Mouse (Mus musculus) midbrain, embryonic 10.5 days (tissue): ENCODE data around the gene Dhx9. TPM values are rescaled to one million over a fixed set of nuclear protein-coding genes. Genes with fewer than 3 reads are reported as not detected.

Experiments used
- DNase-seq: peaks from one replicate; pipeline ENCODE4 v3.0.0-alpha.2; 2017; ENCODE audit warnings: low spot score
- H3K27ac ChIP-seq: fragments of 300-500 bp; sonication (generic); replicated peaks from 2 replicates; pipeline ENCODE4 v1.5.1; 2016; ENCODE audit warnings: mild to moderate bottlenecking
- H3K27me3 ChIP-seq: fragments of 300-500 bp; sonication (generic); 2 replicates; pipeline ENCODE4 v1.6.1; 2016; ENCODE audit warnings: low read depth, mild to moderate bottlenecking; ENCODE audit not compliant: poor library complexity, severe bottlenecking
- H3K36me3 ChIP-seq: fragments of 300-500 bp; sonication (generic); 2 replicates; pipeline ENCODE4 v1.6.1; 2016; ENCODE audit warnings: mild to moderate bottlenecking, moderate library complexity
- H3K4me1 ChIP-seq: fragments of 300-500 bp; sonication (generic); 2 replicates; pipeline ENCODE4 v1.6.1; 2016
- H3K4me3 ChIP-seq: fragments of 300-500 bp; sonication (generic); 2 replicates; pipeline ENCODE4 v1.5.1; 2016; ENCODE audit warnings: mild to moderate bottlenecking, moderate library complexity
- H3K9me3 ChIP-seq: fragments of 300-500 bp; sonication (generic); replicated peaks from 2 replicates; pipeline ENCODE4 v1.6.1; 2016; ENCODE audit warnings: mild to moderate bottlenecking
- WGBS: fragments of 180-500 bp; shearing (Covaris S2); methylation state at CpG from one replicate; pipeline ENCODE4 v1.1.7; 2016; 5-methylcytosine and 5-hydroxymethylcytosine counted together
- polyA plus RNA-seq: library from polyadenylated mRNA; unstranded; fragments of >200 nt; fragmentation: Nextera tagmentation; extraction: Ambion mirVana; gene quantifications from 2 replicates; pipeline ENCODE4 v1.2.1, GENCODE M21; 2016

The Dhx9 gene
- polyA plus RNA-seq, 1 experiment from 2014 or later = 39.4 TPM

DNA sequence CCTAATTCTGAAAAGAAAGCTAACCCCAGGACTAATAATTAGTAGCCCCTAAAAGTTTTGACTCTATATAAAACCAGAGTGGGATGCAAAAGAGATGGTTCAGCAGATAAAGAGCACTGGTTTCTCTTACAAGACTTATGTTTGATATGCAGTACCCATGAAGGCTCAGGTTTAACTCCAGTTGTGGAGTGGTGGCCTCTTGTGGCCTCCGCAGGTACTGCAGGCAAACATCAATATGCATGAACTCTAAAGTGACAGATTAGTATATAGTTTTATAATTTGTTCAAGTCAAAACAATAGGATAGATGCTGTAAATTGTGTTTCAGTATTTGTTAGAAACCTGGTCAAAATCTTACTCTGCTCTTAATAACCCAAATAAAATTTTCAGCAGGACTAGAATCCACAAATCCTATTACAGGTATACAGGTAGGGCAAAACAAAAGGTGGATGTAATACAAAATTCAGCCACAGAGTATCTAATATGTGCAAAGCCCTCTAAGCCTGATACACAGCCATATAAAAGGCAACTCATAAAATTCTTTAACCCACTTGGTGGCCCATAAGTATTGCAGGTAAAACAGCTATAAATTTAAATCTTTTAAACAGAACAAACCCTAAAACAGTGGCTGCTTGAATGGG is 7.0 kb downstream of the Dhx9 start:
- 56% methylated on average over 1 of the region's 1 CpGs for WGBS
- Histone ChIP-seq H3K4me3 (no peak overlapping the region), H3K36me3 (peaks cover 90% of the 10 kb centered on the region), H3K4me1 (peaks cover 17% of the 10 kb centered on the region), H3K27me3 (no peaks in the 10 kb centered on the region), H3K27ac (no peak overlapping the region), H3K9me3 (no peaks in the 10 kb centered on the region)
- DNase-seq = peak; percentile 62

DNA sequence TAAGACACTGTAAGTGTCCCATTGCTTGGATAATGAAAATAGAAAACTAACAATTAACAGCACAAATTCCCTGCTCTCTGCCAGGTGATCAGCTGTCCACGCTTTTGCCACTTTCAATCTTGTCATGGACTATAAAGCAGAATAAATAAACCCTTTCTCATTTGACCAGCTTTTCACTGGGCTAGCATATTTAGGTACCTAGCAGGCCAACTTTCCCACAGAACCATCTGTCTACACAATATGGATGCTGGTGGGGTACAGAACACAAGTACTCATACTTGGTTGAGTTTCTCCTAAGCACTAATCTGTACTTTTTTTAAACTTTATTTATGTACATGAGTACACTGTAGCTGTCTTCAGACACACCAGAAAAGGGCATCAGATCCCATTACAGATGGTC is 8.2 kb downstream of the Dhx9 start:
- no peak overlapping the region for H3K27ac ChIP-seq
- peaks cover 5% of the 10 kb centered on the region for H3K4me1 ChIP-seq
- WGBS = 95% methylated on average over 1 of the region's 1 CpGs
- H3K4me3 ChIP-seq = no peak overlapping the region
- no peaks in the 10 kb centered on the region for H3K27me3 ChIP-seq
- H3K9me3 ChIP-seq = no peaks in the 10 kb centered on the region
- H3K36me3 ChIP-seq = peaks cover 99% of the 10 kb centered on the region
- DNase-seq = no peak

DNA sequence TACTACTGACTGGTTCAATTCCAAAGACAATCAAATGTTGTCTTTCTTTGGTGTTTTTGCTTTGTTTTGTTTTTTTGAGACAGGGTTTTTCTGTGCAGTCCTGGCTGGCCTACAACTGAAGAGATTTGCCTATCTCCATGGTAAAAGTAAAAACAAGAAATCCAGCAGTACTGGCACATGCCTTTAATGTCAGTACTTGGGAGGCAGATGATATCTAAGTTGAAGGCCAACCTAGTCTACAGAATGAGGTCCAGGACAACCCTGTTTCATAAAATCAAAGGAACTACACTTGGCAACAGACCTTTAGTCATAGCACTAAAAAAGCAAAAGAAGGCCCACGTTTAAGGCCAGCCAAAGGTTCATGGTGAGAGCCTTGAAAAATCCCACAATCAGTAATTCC is 25.7 kb downstream of the Dhx9 start:
- Histone ChIP-seq H3K4me1 (no peaks in the 10 kb centered on the region), H3K27me3 (no peaks in the 10 kb centered on the region), H3K36me3 (peaks cover 100% of the 10 kb centered on the region), H3K9me3 (no peaks in the 10 kb centered on the region), H3K27ac (no peak overlapping the region), H3K4me3 (no peak overlapping the region)
- 93% methylated on average over 1 of the region's 1 CpGs for WGBS
- no peak for DNase-seq

DNA sequence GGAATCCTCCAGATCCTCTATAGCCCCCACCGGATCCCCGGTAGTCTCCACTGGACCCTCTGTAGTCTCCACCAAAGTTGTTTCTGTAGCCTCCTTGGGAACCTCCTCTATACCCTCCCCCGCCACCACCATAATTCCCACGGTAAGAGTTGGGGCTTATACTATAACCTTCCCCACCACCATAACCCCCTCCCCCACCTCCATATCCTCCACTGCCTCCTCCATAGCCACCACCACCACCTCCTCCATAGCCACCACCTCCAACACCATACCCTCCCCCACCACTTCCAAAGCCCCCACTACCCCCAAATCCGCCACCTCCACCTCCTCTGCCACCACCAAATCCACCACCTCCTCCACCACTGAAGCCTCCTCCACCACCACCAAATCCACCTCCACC is 31.3 kb downstream of the Dhx9 start:
- 94% methylated on average over 5 of the region's 5 CpGs for WGBS
- no peak overlapping the region for H3K4me3 ChIP-seq
- peaks cover 98% of the 10 kb centered on the region for H3K36me3 ChIP-seq
- H3K27me3 ChIP-seq = no peaks in the 10 kb centered on the region
- H3K9me3 ChIP-seq = no peaks in the 10 kb centered on the region
- DNase-seq = no peak
- H3K27ac ChIP-seq = no peak overlapping the region
- H3K4me1 ChIP-seq = no peaks in the 10 kb centered on the region

DNA sequence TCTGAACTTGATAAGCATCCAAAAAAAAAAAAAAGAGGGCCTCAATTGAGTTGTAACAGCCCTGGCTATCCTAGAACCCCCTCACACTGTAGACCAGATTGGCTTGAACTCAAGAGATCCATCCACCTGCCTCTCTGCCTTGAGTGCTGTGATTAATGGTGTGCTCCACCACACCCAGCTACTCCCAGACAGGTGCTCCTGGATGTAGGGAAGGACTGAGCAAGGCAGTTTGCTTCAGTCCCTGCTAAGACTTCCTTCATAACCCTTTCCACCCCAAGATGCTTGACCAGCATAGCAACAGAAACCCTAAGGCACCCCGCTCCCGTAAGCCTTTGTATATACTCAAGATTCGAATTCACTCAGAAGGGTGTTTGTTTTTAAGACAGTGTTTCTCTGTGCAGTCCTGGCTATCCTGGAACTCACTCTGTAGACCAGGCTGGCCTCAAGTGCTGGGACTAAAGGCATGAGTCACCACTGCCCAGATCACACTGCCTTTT is 34.3 kb downstream of the Dhx9 start:
- no peak for DNase-seq
- Histone ChIP-seq H3K27me3 (no peaks in the 10 kb centered on the region), H3K27ac (no peak overlapping the region), H3K4me1 (no peaks in the 10 kb centered on the region), H3K9me3 (no peaks in the 10 kb centered on the region), H3K4me3 (no peak overlapping the region), H3K36me3 (peaks cover 82% of the 10 kb centered on the region)
- WGBS = 92% methylated on average over 3 of the region's 3 CpGs

DNA sequence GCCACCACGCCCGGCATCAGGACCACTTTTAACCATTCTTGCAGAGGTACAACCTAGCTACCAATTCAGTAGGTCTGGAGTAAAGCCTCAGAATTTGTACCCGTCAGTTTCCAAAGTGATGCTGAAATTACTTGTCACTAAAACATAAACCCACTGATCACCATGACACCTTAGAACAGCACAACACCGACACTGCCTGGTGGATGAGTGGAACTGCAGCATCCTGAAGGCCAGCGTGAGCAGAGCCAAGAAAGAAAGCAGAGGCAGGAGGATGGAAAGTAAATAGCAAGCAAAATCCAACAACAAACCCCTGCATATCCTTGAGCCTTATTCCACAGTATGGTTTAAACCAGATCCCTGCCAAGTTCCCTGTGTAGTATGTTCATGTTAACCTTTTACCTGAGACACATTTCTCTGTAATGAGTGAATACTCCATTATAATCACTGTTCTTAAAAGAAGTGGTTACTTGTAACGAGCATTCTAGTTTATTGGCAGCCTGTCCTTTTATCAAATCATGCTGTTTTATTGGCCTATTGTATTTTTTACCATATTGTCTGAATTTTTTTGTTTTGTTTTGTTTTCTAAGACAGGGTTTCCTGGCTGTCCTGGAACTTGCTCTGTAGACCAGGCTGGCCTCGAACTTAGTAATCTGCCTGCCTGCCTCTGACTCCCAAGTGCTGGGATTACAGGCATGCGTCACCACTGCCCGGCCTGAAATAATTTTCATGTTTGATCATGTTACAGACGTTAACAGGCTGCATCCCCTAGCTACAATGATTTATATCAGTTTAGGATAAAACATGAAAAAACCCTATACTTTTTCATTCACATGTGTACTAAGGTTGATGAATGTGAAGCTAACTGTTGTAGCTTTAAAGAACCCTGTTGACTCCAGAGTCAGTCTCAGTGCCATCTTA is 36.0 kb downstream of the Dhx9 start:
- Histone ChIP-seq H3K9me3 (no peaks in the 10 kb centered on the region), H3K27me3 (no peaks in the 10 kb centered on the region), H3K36me3 (peaks cover 74% of the 10 kb centered on the region), H3K4me1 (no peaks in the 10 kb centered on the region), H3K27ac (no peak overlapping the region), H3K4me3 (no peak overlapping the region)
- no peak for DNase-seq
- 75% methylated on average over 10 of the region's 10 CpGs for WGBS

DNA sequence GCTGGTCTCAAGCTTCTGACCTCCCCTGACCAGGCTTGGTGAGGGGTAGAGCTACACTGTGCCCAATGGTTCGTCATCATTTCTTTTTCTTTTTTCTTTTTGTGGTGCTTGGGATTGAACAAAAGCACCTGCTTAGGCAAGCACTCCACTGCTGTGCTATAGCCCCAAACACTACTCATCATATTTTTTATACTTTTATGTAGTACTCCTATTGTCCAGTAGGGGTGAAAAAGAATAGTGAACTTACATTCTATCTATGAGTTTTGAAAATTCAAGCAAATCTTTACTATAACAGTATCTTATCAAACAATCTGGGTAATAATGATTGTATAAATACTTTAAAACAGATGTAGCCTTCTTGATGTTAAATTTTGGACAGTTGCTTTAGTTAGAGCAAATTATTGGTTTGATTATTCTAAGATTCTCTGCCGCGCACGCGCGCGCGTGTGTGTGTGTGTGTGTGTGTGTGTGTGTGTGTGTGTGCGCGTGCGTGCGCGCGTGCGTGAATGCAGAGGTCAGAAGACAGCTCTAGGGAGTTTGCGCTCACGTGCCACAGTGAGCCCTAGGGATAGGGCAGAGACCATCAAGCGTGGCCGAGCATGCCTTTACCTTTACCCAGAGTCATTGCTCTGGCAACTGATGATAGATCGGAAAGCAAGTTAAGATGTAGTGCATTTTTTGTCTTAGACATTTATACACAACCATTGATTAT is 41.2 kb downstream of the Dhx9 start:
- Histone ChIP-seq H3K36me3 (peaks cover 26% of the 10 kb centered on the region), H3K27ac (no peak overlapping the region), H3K27me3 (no peaks in the 10 kb centered on the region), H3K9me3 (no peaks in the 10 kb centered on the region), H3K4me1 (no peaks in the 10 kb centered on the region), H3K4me3 (no peak overlapping the region)
- DNase-seq = no peak
- 93% methylated on average over 20 of the region's 20 CpGs for WGBS

DNA sequence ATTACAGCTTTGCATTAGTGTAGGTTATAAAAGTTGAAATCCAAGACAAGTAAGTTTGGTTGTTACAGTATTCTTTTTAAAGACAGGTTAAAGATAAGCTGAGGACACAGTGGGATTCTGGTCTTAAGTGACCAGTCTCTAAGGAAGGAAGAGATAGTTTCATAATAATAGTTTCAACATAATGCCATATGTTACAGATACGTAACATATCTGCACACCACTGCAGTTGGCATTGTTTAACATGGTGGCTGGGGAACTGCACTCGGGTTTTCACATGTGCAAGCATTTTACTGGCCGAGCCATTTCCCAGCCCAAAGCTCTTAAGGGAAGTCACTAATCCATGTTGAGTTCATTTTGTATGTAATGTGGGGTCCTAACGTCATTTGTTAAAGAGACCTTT is 43.8 kb downstream of the Dhx9 start:
- WGBS = 89% methylated on average over 4 of the region's 4 CpGs

DNA sequence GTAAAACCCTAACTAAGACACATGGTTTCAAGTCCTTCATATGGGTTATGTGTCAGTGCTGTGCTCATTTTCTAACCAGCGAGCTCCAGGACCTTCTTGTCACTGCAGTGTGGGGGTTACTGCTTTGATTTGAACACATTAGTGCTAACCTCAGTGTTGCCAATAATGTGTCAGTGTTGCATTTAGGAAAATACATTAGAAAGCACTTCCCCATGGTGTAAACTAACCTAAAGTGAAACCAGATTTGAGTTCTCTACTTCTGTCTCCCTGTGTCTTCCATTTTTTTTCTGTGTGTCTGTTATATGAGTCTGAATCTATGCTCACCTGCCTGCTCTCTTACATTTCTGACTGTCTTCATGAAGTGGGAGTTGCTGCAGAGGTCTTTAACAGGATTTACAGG is 44.4 kb downstream of the Dhx9 start:
- Histone ChIP-seq H3K27ac (no peak overlapping the region), H3K9me3 (no peaks in the 10 kb centered on the region), H3K4me3 (no peak overlapping the region), H3K4me1 (no peaks in the 10 kb centered on the region), H3K36me3 (peaks cover 11% of the 10 kb centered on the region), H3K27me3 (no peaks in the 10 kb centered on the region)
- WGBS = 93% methylated on average over 1 of the region's 1 CpGs
- no peak for DNase-seq

More for the DNA sequence above, 43.8 kb downstream of the Dhx9 start:
- Histone ChIP-seq H3K36me3 (peaks cover 15% of the 10 kb centered on the region), H3K4me1 (no peaks in the 10 kb centered on the region), H3K27ac (no peak overlapping the region), H3K9me3 (no peaks in the 10 kb centered on the region), H3K27me3 (no peaks in the 10 kb centered on the region), H3K4me3 (no peak overlapping the region)
- no peak for DNase-seq

DNA sequence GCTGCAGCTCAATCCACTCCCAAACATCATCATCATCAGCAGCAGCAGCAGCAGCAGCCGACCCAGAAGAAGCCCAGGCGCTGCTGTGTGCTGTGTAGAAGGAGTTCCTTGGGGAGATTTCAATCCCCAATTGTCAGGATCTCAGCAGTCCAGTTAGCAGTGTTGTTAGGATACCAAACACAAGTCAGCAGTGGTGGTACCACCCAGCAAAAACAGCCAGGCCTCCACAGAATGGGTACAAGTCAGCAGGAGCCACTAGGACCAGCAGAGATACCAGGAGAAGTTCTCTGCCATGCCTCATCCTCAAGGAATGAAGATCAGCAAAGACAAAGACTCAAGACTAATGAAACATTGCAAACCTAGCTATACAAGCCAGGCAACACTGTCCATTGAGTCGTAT is 45.8 kb downstream of the Dhx9 start:
- no peaks in the 10 kb centered on the region for H3K9me3 ChIP-seq
- no peaks in the 10 kb centered on the region for H3K27me3 ChIP-seq
- H3K27ac ChIP-seq = no peak overlapping the region
- H3K4me1 ChIP-seq = no peaks in the 10 kb centered on the region
- H3K4me3 ChIP-seq = no peak overlapping the region
- 84% methylated on average over 3 of the region's 3 CpGs for WGBS
- DNase-seq = no peak
- H3K36me3 ChIP-seq = peaks cover 4% of the 10 kb centered on the region

DNA sequence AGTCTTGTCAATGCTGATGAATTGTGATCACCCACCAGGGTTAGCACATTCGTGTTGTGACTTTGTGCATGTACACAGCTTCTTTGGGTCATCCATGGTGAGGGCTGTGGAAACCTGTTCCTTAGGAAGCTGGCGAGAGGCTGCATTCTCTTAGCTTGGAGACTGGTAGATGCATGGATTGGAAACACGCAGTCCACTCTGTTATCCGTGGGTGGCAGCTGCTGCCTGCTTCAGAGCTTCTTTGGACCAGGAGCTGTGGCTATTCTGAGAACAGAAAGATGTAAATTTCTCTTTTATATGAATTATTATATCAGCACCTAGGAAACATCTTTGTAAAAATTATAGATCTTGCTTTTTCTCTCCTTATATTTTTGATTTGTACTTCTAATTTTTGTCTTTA is 46.7 kb downstream of the Dhx9 start:
- Histone ChIP-seq H3K36me3 (no peaks in the 10 kb centered on the region), H3K4me1 (no peaks in the 10 kb centered on the region), H3K27ac (no peak overlapping the region), H3K9me3 (no peaks in the 10 kb centered on the region), H3K27me3 (no peaks in the 10 kb centered on the region), H3K4me3 (no peak overlapping the region)
- no peak for DNase-seq
- WGBS = 89% methylated on average over 4 of the region's 4 CpGs

DNA sequence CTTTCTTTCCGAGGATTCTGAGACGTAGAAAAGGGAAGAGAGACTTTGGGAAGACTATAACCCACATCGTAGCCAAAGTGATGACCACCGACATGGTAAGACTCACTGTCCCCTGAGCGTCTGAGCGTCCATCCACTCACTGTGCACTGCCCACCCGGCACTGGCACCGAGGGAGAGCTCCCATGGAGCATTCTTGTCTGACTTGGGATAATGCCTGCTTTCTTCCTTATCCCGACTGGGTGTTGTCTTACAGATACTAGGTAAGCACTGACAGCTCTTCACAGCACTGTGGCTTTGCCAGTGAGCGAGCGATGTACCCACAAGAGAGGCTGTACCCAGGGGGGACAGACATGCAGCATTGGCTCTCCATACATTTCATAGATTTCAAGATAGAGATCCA is 49.9 kb downstream of the Dhx9 start:
- H3K27ac ChIP-seq = no peak overlapping the region
- H3K36me3 ChIP-seq = no peaks in the 10 kb centered on the region
- H3K4me1 ChIP-seq = no peaks in the 10 kb centered on the region
- H3K9me3 ChIP-seq = no peaks in the 10 kb centered on the region
- H3K4me3 ChIP-seq = no peak overlapping the region
- H3K27me3 ChIP-seq = no peaks in the 10 kb centered on the region
- WGBS = 88% methylated on average over 11 of the region's 11 CpGs
- DNase-seq = no peak
